Mouse (Mus musculus) liver, postnatal 0 days (tissue): Measurements from ENCODE around the gene Foxc1.

Source experiments
- CTCF ChIP-seq: sonication (generic); IDR thresholded peaks from 2 replicates; pipeline ENCODE4 v1.5.1; 2016; ENCODE audit warnings: antibody characterized with exemption, low read depth
- EP300 ChIP-seq: IDR thresholded peaks from 2 replicates; pipeline ENCODE4 v1.6.1; 2016; ENCODE audit warnings: antibody characterized with exemption, low read depth, mild to moderate bottlenecking

- TF ChIP-seq EP300 (no peak), CTCF (no peak)
Measured at GRCm38 (mm10) chr13:31761057-31761456, 45.4 kb upstream of the Foxc1 start.
